Mouse (Mus musculus) gastrocnemius, adult 2 months (tissue): ENCODE data around the gene Hook1. TPM values are rescaled to one million over a fixed set of nuclear protein-coding genes. Genes with fewer than 3 reads are reported as not detected.
A peak's percentile ranks its signal among the peaks of the same experiment; 100 is the strongest.
"Not testable (repeated sequence)": the region's sequence is repeated elsewhere in the genome, so short reads cannot be mapped to it uniquely, and the experiment has no call there.

Experiments
- DNase-seq: peaks from one replicate; pipeline ENCODE4 v3.0.0; 2022
- H3K27ac ChIP-seq: fragments of 200-600 bp; 2 replicates; pipeline ENCODE4 v1.8.1; 2022; ENCODE audit warnings: mild to moderate bottlenecking
- H3K4me3 ChIP-seq: fragments of 200-600 bp; 2 replicates; pipeline ENCODE4 v1.8.1; 2022; ENCODE audit warnings: mild to moderate bottlenecking, moderate library complexity
- CTCF ChIP-seq: fragments of 200-600 bp; IDR thresholded peaks from 2 replicates; pipeline ENCODE4 v1.8.1; 2022; ENCODE audit warnings: antibody characterized with exemption, mild to moderate bottlenecking, moderate library complexity
- intact Hi-C: fragments of 180-260 bp; cut with DNase I; formaldehyde crosslinking; loops from one replicate; pipeline ENCODE4 v1.15.1; 2025
- long read RNA-seq, 2 experiments: library from polyadenylated mRNA; stranded (forward); transcript quantifications; one replicate each; pipeline ENCODE4 v2.0.0; 2021
- total RNA-seq, 2 experiments: library from RNA; stranded (reverse); gene quantifications; 2 replicates each; pipeline ENCODE4 v1.2.3; 2021

The Hook1 gene
- 10 to 100 TPM; 13.3 to 17.0 TPM for total RNA-seq
- long read RNA-seq, experiment 1, full-length matches to known transcripts, result 14 of 28 reads
- long read RNA-seq, experiment 1, partial matches to known transcripts, result 1 of 28 reads
- long read RNA-seq, experiment 1, other reads (novel, unspliced or antisense), result 13 of 28 reads
- long read RNA-seq, experiment 2, full-length matches to known transcripts, result 5 of 13 reads
- long read RNA-seq, experiment 2, partial matches to known transcripts, result 2 of 13 reads
- long read RNA-seq, experiment 2, other reads (novel, unspliced or antisense), result 6 of 13 reads

GRCm38 (mm10) chr4:95966928-95967724 is at the start of gene Hook1:
Gene Hook1, plus strand, starts transcription at chr4:95967240.
- Histone ChIP-seq H3K4me3 (peak within 1 kb of the TSS; percentile 79), H3K27ac (peak within 1 kb of the TSS; percentile 87)
- intact Hi-C loops, result no loop called here
- peak; percentile 95 for DNase-seq
- no peak for TF ChIP-seq CTCF

DNA sequence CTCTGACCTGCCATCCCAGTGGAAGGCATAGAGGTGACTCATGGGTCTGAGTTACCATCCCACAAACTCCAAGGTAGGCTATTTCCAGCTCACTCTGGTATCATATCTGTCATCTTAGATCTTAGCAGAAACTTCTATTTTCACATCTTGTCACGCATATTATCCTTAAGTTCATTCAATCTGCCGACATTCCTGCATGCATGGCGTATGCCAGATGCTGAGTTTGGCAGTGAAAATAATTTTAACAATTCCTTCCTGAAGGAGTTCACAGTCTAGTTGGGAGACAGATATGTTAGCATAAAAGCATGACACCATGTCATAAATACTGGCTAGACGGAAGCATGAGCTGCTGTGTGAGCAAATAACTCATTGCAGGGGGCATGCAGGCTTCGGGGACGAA is 49.3 kb upstream of the Hook1 start:
- intact Hi-C loops, result no loop called here
- TF ChIP-seq CTCF, result no peak
- H3K27ac ChIP-seq, result no peak overlapping the region
- no peak overlapping the region for H3K4me3 ChIP-seq
- DNase-seq, result no peak

DNA sequence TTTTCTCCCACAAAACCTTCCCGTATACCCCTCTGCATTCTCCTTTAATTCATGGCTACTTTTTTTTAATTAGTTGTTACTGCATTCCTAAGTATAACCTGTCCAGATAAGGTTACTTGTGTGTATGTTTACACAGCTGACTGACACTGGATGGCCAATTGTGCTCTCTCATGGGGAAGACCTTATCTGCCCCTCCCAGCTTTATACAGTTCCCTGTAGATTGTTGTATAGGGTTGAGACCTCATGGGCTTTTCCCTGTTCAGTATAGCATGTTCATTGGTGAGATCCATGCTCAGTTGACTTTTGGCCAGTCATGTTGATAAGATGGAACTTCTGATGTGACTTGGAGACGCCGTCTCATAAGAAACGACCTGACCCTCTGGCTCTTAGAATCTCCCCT is 46.6 kb upstream of the Hook1 start:
- TF ChIP-seq CTCF, result no peak
- no peak for DNase-seq
- H3K27ac ChIP-seq, result no peak overlapping the region
- intact Hi-C loops, result no loop called here
- H3K4me3 ChIP-seq, result no peak overlapping the region

DNA sequence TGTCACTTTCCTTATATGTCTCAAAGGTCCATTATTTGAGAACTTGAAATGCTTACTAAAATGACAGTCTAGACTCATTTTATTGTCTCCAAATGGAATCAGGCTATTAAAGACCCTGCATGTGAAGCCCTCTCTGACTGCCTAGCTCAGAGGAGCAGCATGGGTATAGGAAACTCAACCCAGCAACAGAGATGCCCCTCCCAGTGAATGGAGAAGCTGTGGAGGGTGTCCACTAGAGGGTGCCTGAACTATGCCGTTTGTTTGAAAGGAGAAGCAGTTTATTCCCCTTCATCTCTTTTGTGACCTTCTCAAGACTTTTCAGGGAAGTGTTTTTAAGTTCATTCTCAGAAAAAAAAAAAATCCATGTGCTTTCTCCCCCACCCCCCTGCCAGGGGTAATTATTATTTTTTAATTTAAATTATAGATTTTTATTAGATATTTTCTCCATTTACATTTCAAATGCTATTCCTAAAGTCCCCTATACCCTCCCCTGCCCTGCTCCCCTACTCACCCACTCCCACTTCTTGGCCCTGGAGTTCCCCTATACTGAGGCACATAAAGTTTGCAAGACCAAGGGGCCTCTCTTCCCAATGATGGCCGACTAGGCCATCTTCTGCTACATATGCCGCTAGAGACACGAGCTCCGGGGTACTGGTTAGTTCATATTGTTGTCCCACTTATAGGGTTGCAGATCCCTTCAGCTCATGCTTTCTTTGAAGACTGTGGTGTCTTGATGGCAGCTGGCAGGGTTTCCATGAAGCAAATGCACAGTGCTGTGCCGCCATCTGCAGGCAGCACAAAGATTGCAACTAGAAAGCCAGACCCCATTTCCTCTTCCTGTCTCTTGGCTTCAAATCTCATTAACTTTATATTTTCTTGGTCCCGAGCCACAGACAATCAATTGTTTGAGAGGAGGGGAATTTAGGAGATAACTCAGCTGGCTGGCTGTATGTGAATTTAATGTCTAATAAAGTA is 42.5 kb upstream of the Hook1 start:
- peak; percentile 77 for DNase-seq
- Histone ChIP-seq H3K27ac (no peak overlapping the region), H3K4me3 (no peak overlapping the region)
- intact Hi-C loops, result loop anchor here (1.0 kb wide), 1 partner anchor 916 kb away; no protein-coding TSS in a partner anchor
- peak; percentile 82 for TF ChIP-seq CTCF

- no peak for TF ChIP-seq CTCF
- intact Hi-C loops, result no loop called here
- DNase-seq, result no peak
- no peak overlapping the region for H3K4me3 ChIP-seq
- H3K27ac ChIP-seq, result no peak overlapping the region
These were observed 38.2 kb upstream of the Hook1 start for GRCm38 (mm10) chr4:95928846-95929245.

DNA sequence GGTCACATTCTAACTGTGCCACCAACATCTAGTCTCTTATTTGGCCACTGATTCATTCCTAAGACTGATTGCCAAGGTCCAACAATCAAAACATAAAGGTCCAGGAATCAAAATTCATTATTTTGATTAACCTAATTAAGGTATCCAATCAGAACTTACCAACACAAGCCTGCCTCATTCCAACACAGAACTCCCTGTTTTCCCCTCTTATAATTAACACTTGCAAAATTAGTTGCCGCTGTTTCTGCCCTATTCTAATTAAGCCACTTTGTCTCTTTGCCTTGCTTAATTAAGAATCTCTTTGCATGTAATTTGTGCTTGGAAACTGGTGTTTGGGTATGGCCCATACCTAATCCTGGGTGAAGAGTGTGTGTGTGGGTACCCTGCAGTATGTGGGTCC is 37.1 kb upstream of the Hook1 start:
- H3K27ac ChIP-seq, result no peak overlapping the region
- DNase-seq, result no peak
- no peak overlapping the region for H3K4me3 ChIP-seq
- intact Hi-C loops, result no loop called here
- no peak for TF ChIP-seq CTCF

DNA sequence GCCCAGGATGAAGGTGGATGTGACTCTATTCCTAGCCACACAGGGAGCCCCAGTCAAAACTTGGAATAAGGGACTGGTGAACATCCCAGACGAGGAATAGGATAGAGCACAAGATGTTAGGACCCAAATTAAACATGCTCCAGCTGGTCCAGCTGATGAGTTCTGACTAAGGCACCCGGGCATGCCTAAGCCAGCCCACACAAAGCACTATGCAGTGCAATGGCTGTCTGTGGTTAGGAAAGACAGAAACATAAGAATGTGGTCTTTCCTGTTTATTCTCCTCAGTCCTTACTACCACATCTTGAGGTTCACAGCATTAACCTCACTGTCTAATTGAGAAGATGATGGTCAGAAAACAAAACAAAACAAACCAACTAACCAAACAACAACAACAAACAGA is 35.7 kb upstream of the Hook1 start:
- no peak for DNase-seq
- TF ChIP-seq CTCF, result no peak
- Histone ChIP-seq H3K4me3 (no peak overlapping the region), H3K27ac (no peak overlapping the region)
- intact Hi-C loops, result no loop called here

DNA sequence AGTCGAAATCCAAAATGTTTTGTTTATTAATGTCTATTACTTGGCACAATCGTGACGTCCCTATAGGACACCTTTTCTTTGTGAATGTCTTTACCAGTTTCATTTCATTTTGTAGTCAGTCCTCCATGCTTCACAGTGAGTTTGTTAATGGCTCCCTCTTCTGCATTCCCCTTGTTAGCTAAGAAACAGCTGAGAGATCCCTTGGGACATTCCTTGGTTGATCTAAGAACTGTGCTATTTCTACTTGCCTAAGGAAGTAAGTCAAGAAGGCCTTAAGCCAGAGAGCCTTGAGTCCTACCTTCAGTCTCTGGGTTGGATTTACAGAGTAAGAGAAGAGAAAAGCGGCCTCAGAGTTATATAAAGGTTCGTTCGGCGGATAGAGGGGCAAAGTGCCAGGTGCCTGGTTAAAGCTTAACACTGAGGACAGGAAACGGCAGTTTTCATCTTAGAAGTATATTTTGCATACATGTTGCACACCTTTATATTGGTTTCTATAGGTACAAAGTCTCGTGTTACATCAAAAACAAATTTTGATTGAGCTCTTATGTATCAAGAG is 33.2 kb upstream of the Hook1 start:
- no peak overlapping the region for H3K27ac ChIP-seq
- intact Hi-C loops, result no loop called here
- H3K4me3 ChIP-seq, result no peak overlapping the region
- TF ChIP-seq CTCF, result no peak
- no peak for DNase-seq

GRCm38 (mm10) chr4:95934384-95935035 is 32.5 kb upstream of the Hook1 start:
- intact Hi-C loops, result no loop called here
- no peak overlapping the region for H3K27ac ChIP-seq
- DNase-seq, result no peak
- no peak for TF ChIP-seq CTCF
- no peak overlapping the region for H3K4me3 ChIP-seq

DNA sequence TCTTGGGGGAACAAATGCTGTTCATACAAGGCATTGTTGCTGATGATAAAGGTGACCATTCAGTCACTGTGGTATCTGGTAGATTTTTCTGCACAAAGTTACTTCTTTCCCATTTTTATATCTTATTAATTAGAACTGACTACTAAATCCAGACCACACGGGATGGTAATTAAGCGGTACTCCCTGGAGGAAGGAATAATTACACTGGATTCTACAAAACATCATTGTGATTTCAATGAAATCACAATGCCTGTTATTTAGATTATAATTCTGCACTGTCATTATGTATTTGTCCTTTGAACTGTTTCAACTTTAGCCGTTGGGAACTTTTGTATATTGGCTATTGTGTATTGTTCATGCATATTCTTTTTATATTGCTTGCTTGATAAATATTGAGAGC is 28.3 kb upstream of the Hook1 start:
- DNase-seq, result no peak
- Histone ChIP-seq H3K27ac (no peak overlapping the region), H3K4me3 (no peak overlapping the region)
- intact Hi-C loops, result no loop called here
- no peak for TF ChIP-seq CTCF

GRCm38 (mm10) chr4:95947896-95948295 is 19.1 kb upstream of the Hook1 start:
- intact Hi-C loops, result no loop called here
- no peak for DNase-seq
- TF ChIP-seq CTCF, result no peak
- no peak overlapping the region for H3K4me3 ChIP-seq
- H3K27ac ChIP-seq, result peak overlapping the region; percentile 80

DNA sequence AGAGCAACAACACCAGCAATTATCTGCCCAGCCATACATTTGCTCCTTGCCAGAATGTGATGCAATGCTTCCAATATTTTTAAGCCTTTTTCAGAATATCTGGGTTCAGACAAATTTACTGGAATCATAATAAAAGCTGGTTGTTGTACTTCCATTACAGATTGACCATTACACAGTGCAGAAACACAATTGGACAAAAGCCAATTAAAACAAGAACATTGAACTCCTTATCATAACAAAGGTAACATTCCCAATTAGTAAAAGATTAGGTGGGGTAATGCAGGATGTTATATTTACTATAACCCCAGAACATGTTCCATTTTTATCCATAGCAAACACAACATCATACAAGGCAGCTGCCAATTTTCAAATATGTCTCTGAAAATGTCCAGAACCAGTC is 13.7 kb upstream of the Hook1 start:
- intact Hi-C loops, result no loop called here
- H3K27ac ChIP-seq, result no peak overlapping the region
- no peak overlapping the region for H3K4me3 ChIP-seq
- TF ChIP-seq CTCF, result no peak
- no peak for DNase-seq

- H3K4me3 ChIP-seq, intact Hi-C loops, DNase-seq, H3K27ac ChIP-seq: not testable (repeated sequence)
These were observed 15.2 kb downstream of the Hook1 start for GRCm38 (mm10) chr4:95982221-95982620.
